Mouse (Mus musculus) testis, adult 2 months (tissue): ENCODE measurements around the gene Abca7.

Experiments
- CTCF ChIP-seq: fragments of 200-500 bp; IDR thresholded peaks from 2 replicates; pipeline ENCODE4 v1.5.1; 2012; ENCODE audit warnings: low read depth, mild to moderate bottlenecking, inconsistent platforms, low read length, moderate library complexity; ENCODE audit not compliant: control insufficient read depth, insufficient read depth, insufficient replicate concordance
- POLR2A ChIP-seq: fragments of 200-500 bp; IDR thresholded peaks from 2 replicates; pipeline ENCODE4 v1.6.1; 2012; ENCODE audit warnings: low read depth, mild to moderate bottlenecking, inconsistent platforms, low read length, moderate library complexity; ENCODE audit not compliant: control insufficient read depth

- TF ChIP-seq CTCF (no peak), POLR2A (no peak)
These were observed 20.1 kb upstream of the Abca7 start for GRCm38 (mm10) chr10:79976071-79976721.
